Mouse (Mus musculus) liver, embryonic 12.5 days (tissue): ENCODE measurements at regions not wholly inside any gene's neighbourhood (a gene's known extent, or its start where the extent isn't known, plus 50 kb on each side); places are given as distances from the start of the nearest gene placed in this dataset.

Experiments used
- ATAC-seq: fragments of 200-750 bp; cut with Nextera tagmentation; 2 replicates; pipeline ENCODE4 v1.8.0; 2017; ENCODE audit warnings: moderate number of reproducible peaks, mild to moderate bottlenecking, moderate library complexity
- H3K27ac ChIP-seq: fragments of 300-500 bp; sonication (generic); 2 replicates; pipeline ENCODE4 v1.5.1; 2016; ENCODE audit warnings: mild to moderate bottlenecking
- H3K27me3 ChIP-seq: fragments of 300-500 bp; sonication (generic); replicated peaks from 2 replicates; pipeline ENCODE4 v1.6.1; 2016; ENCODE audit warnings: mild to moderate bottlenecking, moderate library complexity
- H3K36me3 ChIP-seq: fragments of 300-500 bp; sonication (generic); 2 replicates; pipeline ENCODE4 v1.6.1; 2016; ENCODE audit warnings: mild to moderate bottlenecking, moderate library complexity
- H3K4me1 ChIP-seq: fragments of 300-500 bp; sonication (generic); 2 replicates; pipeline ENCODE4 v1.6.1; 2016
- H3K4me2 ChIP-seq: fragments of 300-500 bp; sonication (generic); 2 replicates; pipeline ENCODE4 v1.6.1; 2016; ENCODE audit warnings: mild to moderate bottlenecking, moderate library complexity
- H3K4me3 ChIP-seq: fragments of 300-500 bp; sonication (generic); 2 replicates; pipeline ENCODE4 v1.5.1; 2016; ENCODE audit warnings: mild to moderate bottlenecking, moderate library complexity
- H3K9ac ChIP-seq: fragments of 300-500 bp; sonication (generic); 2 replicates; pipeline ENCODE4 v1.6.1; 2016; ENCODE audit warnings: mild to moderate bottlenecking, moderate library complexity
- H3K9me3 ChIP-seq: fragments of 300-500 bp; sonication (generic); replicated peaks from 2 replicates; pipeline ENCODE4 v1.6.1; 2016; ENCODE audit warnings: mild to moderate bottlenecking, moderate library complexity
- WGBS: fragments of 180-500 bp; shearing (Covaris S2); methylation state at CpG from one replicate; pipeline ENCODE4 v1.1.7; 2016; ENCODE audit not compliant: insufficient replicate concordance; 5-methylcytosine and 5-hydroxymethylcytosine counted together

DNA sequence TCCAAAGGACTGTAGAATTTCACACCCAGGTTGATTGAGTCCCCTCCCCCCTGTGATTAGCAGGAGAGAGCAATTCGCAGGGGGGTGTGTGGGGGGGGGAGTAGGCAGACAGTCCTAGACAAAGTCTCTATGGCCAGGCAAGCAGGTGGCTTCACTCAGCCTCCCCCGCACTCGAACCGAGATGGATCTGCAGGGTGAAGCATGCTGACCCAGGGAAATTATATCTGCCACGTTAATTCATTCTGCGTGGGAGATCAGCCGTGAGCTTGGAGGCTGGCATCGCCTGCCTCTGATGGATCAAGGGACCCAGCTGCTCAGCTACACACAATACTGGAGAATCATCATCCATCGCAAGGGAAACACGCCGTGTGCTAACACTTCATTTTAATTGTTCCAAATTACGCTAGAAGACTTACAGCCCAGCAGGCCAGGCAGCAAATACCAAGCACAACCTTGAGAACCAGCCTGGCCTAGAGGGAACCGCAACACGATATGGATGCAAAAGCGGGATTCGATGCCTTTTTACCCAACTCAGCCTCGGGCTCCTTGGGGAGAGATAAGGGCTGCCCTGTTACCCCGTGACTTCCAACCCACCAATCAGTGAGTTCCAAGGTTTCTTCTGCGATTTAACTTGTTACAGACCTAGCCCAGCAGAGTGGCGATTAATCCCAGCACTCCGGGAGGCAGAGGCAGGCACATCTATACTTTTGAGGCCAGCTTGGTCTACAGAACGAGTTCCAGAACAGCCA, 137.7 kb upstream of the Top1 start:
- no peaks in the 10 kb centered on the region for H3K4me1 ChIP-seq
- H3K36me3 ChIP-seq, result no peaks in the 10 kb centered on the region
- no peaks in the 10 kb centered on the region for H3K27me3 ChIP-seq
- H3K4me2 ChIP-seq, result no peak overlapping the region
- H3K4me3 ChIP-seq, result no peak overlapping the region
- H3K9me3 ChIP-seq, result no peaks in the 10 kb centered on the region
- no peak overlapping the region for H3K9ac ChIP-seq
- no peak for ATAC-seq
- H3K27ac ChIP-seq, result no peak overlapping the region
- 44% methylated on average over 22 of the region's 22 CpGs for whole genome bisulfite sequencing

DNA sequence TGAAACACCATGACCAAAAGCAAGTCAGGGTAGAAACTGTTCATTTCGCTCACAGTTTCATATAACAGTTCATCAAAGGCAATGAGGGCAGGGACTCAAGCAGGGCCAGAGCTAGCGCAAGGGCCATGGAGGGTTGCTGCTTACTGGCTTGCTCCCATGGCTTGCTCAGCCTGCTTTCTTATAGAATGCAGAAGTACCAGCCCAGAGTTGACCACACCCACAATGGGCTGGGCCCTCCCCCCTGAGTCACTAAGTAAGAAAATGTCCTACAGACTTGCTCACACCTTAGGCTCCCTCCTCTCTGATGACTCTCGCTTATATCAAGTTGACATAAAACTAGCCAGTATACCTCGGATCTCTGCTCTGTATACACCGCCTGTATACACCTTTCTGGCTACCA, 135.5 kb upstream of the Top1 start:
- no peak for ATAC-seq
- H3K36me3 ChIP-seq, result no peaks in the 10 kb centered on the region
- H3K27me3 ChIP-seq, result no peaks in the 10 kb centered on the region
- H3K4me1 ChIP-seq, result no peaks in the 10 kb centered on the region
- H3K27ac ChIP-seq, result no peak overlapping the region
- no peaks in the 10 kb centered on the region for H3K9me3 ChIP-seq
- H3K4me2 ChIP-seq, result no peak overlapping the region
- no peak overlapping the region for H3K9ac ChIP-seq
- H3K4me3 ChIP-seq, result no peak overlapping the region
- 73% methylated on average over 5 of the region's 5 CpGs for WGBS

DNA sequence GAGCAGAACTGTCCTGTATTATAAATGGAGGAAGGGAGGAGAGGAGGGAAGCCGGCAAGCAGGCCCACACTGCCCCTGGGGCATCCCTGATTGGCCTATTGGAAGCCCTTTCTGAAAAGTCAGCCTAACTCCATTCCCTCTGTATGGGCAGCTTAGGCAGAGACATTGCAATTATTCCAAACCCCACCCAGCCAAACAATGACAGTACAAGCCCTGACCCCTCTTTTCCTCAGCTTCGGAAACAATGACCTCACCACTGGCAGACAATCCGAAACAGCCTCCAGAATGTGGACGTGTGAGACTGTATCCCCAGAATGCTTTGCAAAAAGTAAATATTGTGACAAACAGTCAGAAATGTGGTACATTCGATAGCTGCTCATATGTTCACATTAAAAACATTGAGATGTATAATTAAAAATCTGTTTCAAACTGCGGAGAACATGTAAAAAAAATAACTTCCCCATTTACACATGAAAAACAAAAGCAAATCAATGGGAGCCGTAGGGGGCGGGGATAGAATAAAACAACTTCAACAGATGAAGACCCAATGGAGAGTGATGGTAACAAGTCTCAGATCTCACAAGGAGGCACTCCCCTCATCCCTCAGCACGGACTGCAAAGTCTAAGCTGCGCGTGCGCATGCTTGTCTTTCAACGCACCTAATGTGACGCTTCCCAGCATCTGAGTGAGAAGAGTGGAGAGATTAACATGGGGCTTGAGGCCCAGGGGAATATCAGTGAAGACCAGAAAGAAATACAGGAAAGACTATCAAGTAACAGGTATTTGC, 134.9 kb upstream of the Top1 start:
- Histone ChIP-seq H3K4me3 (no peak overlapping the region), H3K4me2 (no peak overlapping the region), H3K9me3 (no peaks in the 10 kb centered on the region), H3K9ac (no peak overlapping the region), H3K36me3 (no peaks in the 10 kb centered on the region), H3K4me1 (no peaks in the 10 kb centered on the region), H3K27ac (no peak overlapping the region), H3K27me3 (0 out of 2 replicates have a peak, but pooled peaks cover 2% of the 10 kb centered on the region)
- ATAC-seq, result no peak
- 45% methylated on average over 14 of the region's 14 CpGs for WGBS

GRCm38 (mm10) chr2:160515621-160516020, 130.1 kb upstream of the Top1 start:
- WGBS, result 35% methylated on average over 6 of the region's 6 CpGs
- no peaks in the 10 kb centered on the region for H3K4me1 ChIP-seq
- no peak overlapping the region for H3K4me2 ChIP-seq
- no peak overlapping the region for H3K27ac ChIP-seq
- no peaks in the 10 kb centered on the region for H3K9me3 ChIP-seq
- no peak for ATAC-seq
- H3K27me3 ChIP-seq, result peaks cover 10% of the 10 kb centered on the region; the same call in 1 of the 2 replicates
- no peak overlapping the region for H3K4me3 ChIP-seq
- H3K9ac ChIP-seq, result no peak overlapping the region
- no peaks in the 10 kb centered on the region for H3K36me3 ChIP-seq

DNA sequence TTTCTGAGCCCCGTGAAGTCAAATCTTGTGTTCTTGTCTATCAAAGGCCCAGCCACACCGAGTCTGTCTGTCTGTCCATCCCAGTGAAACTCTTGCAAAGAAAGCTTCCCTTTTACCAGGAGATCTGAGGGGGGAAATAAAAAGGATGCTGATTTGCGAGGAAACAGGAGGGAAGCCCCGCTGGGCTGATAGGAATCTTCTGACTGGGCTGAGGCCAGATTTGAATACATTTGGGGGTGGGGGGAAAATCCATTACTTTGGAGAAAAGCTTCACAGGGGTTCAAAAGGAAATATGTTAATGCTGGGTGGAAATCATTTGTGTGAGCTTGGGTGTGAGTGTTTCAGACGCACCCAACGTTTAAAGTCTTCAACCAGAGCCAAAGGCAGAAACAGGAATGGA, 129.2 kb upstream of the Top1 start:
- Histone ChIP-seq H3K4me3 (no peak overlapping the region), H3K4me2 (no peak overlapping the region), H3K4me1 (no peaks in the 10 kb centered on the region), H3K9me3 (no peaks in the 10 kb centered on the region), H3K27ac (no peak overlapping the region), H3K36me3 (no peaks in the 10 kb centered on the region), H3K27me3 (peaks cover 10% of the 10 kb centered on the region; the same call in 1 of the 2 replicates), H3K9ac (no peak overlapping the region)
- ATAC-seq, result no peak
- 17% methylated on average over 6 of the region's 6 CpGs for WGBS

DNA sequence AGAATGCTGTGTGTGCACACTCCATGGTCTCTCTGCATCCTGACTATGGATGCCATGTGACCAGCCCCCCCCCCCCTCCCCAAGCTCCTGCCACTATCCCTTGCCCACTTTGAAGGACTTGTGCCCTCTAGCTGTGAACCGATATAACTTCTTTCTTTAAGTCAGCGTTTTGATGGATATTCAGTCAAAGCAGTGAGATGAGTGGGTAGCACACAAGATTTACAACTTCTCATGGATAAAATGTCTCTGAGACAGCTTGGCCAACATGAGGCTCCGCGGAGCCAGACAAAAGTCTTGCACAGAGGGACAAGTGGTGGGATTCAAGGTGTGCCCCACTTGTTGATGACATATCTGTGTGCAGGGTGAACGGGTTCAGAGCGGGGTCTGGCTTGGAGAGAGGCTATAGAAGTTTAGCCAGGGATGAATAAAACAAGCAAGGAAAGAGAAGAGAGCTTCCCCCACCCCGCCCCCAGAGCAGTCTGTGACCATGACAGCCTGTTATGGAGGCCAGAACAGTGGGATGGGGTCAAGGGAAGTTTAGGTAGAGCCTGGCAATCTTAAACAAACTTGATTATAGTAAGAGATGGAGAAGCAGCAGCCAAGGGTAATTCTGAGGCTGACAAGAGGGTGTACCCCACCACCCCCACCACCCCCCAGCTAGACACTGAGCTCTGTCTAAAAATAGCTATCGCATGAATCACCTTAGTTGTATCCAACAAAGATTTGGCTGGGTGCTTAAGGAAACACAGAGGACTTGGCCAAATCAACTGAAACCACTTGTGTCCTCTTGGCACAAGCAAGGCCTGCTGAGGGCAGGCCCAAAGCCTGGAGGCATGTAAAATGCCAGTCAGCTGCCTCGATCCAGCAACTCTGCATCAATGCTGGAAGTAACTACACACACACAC, 120.1 kb upstream of the Top1 start:
- Histone ChIP-seq H3K27me3 (no peaks in the 10 kb centered on the region), H3K36me3 (no peaks in the 10 kb centered on the region), H3K9ac (no peak overlapping the region), H3K4me3 (no peak overlapping the region), H3K4me1 (no peaks in the 10 kb centered on the region), H3K27ac (no peak overlapping the region), H3K4me2 (no peak overlapping the region), H3K9me3 (no peaks in the 10 kb centered on the region)
- 65% methylated on average over 9 of the region's 9 CpGs for WGBS
- no peak for ATAC-seq

DNA sequence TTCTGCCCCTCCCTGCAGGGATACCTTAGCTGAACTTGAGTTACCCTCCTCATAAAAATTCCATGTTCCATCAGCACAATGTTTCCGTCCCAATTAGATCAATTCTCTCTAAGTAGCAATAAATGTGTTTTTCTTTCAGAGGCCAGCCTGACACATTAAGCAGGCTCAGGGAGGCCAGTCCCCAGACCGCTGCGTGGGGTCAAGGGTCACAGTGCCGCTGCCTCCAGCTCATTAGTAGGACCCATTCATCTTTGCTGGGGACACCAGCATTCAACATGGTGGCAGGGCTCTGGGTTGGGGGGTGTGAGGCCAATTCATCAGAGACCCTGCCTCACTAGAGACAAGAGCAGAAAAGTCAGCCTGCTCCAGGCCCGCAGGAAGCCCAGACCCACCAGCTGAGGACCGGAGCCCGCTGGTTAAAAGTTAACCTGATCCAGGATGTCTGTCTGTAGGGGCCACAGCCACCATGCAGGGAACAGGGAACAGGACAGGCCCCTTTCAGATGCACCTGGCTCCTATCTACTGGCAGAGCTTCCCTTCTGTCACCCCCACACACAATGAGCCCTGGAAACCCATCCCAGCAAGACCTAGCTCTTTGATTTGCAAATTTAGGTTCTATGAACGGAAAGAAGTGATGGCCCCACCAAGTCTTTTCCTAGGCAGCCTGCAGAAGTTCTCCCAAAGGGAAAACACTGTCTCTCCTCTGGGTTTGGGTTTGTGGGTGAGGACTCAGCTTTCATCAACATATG, 119.1 kb upstream of the Top1 start:
- Histone ChIP-seq H3K27me3 (no peaks in the 10 kb centered on the region), H3K9ac (no peak overlapping the region), H3K27ac (no peak overlapping the region), H3K9me3 (no peaks in the 10 kb centered on the region), H3K4me1 (no peaks in the 10 kb centered on the region), H3K36me3 (no peaks in the 10 kb centered on the region), H3K4me2 (no peak overlapping the region), H3K4me3 (no peak overlapping the region)
- ATAC-seq, result no peak
- 62% methylated on average over 8 of the region's 8 CpGs for WGBS

GRCm38 (mm10) chr2:160529306-160529705, 116.4 kb upstream of the Top1 start:
- 66% methylated on average over 7 of the region's 7 CpGs for WGBS
- Histone ChIP-seq H3K9ac (no peak overlapping the region), H3K9me3 (no peaks in the 10 kb centered on the region), H3K27ac (no peak overlapping the region), H3K4me3 (no peak overlapping the region), H3K4me2 (no peak overlapping the region), H3K4me1 (no peaks in the 10 kb centered on the region), H3K27me3 (no peaks in the 10 kb centered on the region), H3K36me3 (no peaks in the 10 kb centered on the region)
- no peak for ATAC-seq

DNA sequence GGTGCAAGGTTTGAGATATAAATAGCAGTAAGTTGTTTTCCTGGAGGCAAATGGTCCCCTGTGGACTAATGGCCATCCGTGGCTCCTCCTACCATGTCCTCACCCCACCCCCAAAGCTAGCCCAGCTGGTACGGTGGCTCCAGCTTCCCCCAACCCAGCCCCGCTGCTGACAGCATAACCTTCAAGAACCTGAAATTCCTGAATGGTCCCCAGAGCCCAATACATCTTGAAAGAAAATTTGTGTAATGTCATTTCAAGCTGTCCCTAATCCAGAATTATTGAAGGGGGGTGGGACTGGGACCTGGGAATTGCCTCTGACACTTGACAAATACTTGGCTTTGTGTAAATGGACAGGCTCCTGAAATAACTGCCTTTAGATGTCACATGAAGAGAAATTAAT, 115.3 kb upstream of the Top1 start:
- H3K4me2 ChIP-seq, result no peak overlapping the region
- H3K27ac ChIP-seq, result no peak overlapping the region
- no peaks in the 10 kb centered on the region for H3K27me3 ChIP-seq
- no peak overlapping the region for H3K4me3 ChIP-seq
- no peak overlapping the region for H3K9ac ChIP-seq
- no peak for ATAC-seq
- 48% methylated on average over 3 of the region's 3 CpGs for WGBS
- H3K9me3 ChIP-seq, result no peaks in the 10 kb centered on the region
- no peaks in the 10 kb centered on the region for H3K36me3 ChIP-seq
- no peaks in the 10 kb centered on the region for H3K4me1 ChIP-seq

GRCm38 (mm10) chr2:160537319-160537719, 108.4 kb upstream of the Top1 start:
- ATAC-seq, result no peak
- 14% methylated on average over 8 of the region's 8 CpGs for WGBS
- H3K9ac ChIP-seq, result no peak overlapping the region
- H3K4me2 ChIP-seq, result no peak overlapping the region
- H3K27me3 ChIP-seq, result no peaks in the 10 kb centered on the region
- no peaks in the 10 kb centered on the region for H3K9me3 ChIP-seq
- no peak overlapping the region for H3K4me3 ChIP-seq
- H3K36me3 ChIP-seq, result no peaks in the 10 kb centered on the region
- H3K27ac ChIP-seq, result no peak overlapping the region
- peaks cover 10% of the 10 kb centered on the region for H3K4me1 ChIP-seq

GRCm38 (mm10) chr2:160545527-160545926, 100.2 kb upstream of the Top1 start:
- no peaks in the 10 kb centered on the region for H3K36me3 ChIP-seq
- WGBS, result 27% methylated on average over 4 of the region's 4 CpGs
- no peaks in the 10 kb centered on the region for H3K4me1 ChIP-seq
- no peaks in the 10 kb centered on the region for H3K9me3 ChIP-seq
- H3K9ac ChIP-seq, result no peak overlapping the region
- H3K27me3 ChIP-seq, result no peaks in the 10 kb centered on the region
- no peak overlapping the region for H3K4me3 ChIP-seq
- no peak overlapping the region for H3K27ac ChIP-seq
- ATAC-seq, result no peak
- H3K4me2 ChIP-seq, result no peak overlapping the region
